Comparison of ENCODE assay signal across 8 mouse cellular contexts in the genomic region with DNA sequence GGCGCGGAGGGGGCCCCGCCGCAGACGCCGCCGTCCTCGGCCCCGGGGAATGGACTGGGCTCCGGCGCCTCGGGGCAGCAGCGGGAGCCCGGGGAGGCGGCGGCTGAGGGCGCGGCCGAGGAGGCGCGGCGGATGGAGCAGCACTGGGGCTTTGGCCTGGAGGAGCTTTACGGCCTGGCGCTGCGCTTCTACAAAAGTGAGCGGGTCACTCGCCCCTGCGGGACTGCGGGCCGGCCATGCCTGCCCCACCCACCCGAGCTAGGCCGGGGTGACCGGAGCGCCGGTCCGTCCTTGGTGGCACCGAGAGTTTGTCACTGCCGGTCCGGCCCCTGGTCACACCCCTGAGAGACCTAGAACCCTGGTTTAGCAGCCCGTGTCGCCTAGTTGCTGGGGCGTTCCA. TPM values are rescaled to one million over a fixed set of nuclear protein-coding genes. Genes with fewer than 3 reads are reported as not detected.
DNase-seq lines count a peak whose midpoint lies in the region; ATAC-seq and TF ChIP-seq lines count a peak whose summit lies in the region.

No protein-coding gene starts in this region.

- ATAC-seq in embryonic facial prominence, embryonic 15.5 days (ENCODE audit: insufficient number of reproducible peaks, low FRiP score, low TSS enrichment, low read depth): no peak; the same call in 1 of the 2 replicates

- WGBS in cerebellum, adult 2 months: under 1% methylated on average over 42 of the region's 42 CpGs
- under 1% methylated on average over 42 of the region's 42 CpGs for WGBS in embryonic facial prominence, embryonic 15.5 days
- under 1% methylated on average over 42 of the region's 42 CpGs for WGBS in midbrain, embryonic 10.5 days

- no peak for DNase-seq in cerebellum, adult 2 months
- DNase-seq in cerebellum, postnatal 10 days: no peak
- DNase-seq in kidney, postnatal 36 days: peak; percentile 37 to 65
- DNase-seq in midbrain, embryonic 10.5 days (ENCODE audit: low spot score): no peak
- DNase-seq in urinary bladder, postnatal 10 days (ENCODE audit: low spot score): no peak
- no peak for DNase-seq in frontal cortex, postnatal 36 days (ENCODE audit: low spot score in 2 of 2)

- H3K9me3 ChIP-seq in embryonic facial prominence, embryonic 15.5 days (replicated peaks): no peaks in the 10 kb centered on the region
- no peaks in the 10 kb centered on the region for H3K9me3 ChIP-seq in midbrain, embryonic 10.5 days (replicated peaks)

- peaks cover 52% of the 10 kb centered on the region for H3K79me2 ChIP-seq in C2C12 (ENCODE audit: control insufficient read depth, insufficient read depth)

- H3K4me3 ChIP-seq in cerebellum, adult 2 months (replicated peaks; ENCODE audit: insufficient read depth, low read depth, low read length): peak overlapping the region; percentile 96
- peak overlapping the region; percentile 82 for H3K4me3 ChIP-seq in C2C12 (ENCODE audit: insufficient read depth, poor library complexity, severe bottlenecking)
- peak overlapping the region; percentile 99 for H3K4me3 ChIP-seq in embryonic facial prominence, embryonic 15.5 days (replicated peaks)
- H3K4me3 ChIP-seq in midbrain, embryonic 10.5 days: peak overlapping the region; percentile 100

- no peaks in the 10 kb centered on the region for H3K36me3 ChIP-seq in C2C12 (ENCODE audit: control insufficient read depth, insufficient read depth)
- no peaks in the 10 kb centered on the region for H3K36me3 ChIP-seq in embryonic facial prominence, embryonic 15.5 days
- no peaks in the 10 kb centered on the region for H3K36me3 ChIP-seq in midbrain, embryonic 10.5 days

- H3K27me3 ChIP-seq in cerebellum, adult 2 months (ENCODE audit: control insufficient read depth, insufficient read depth, low read length): no peaks in the 10 kb centered on the region
- H3K27me3 ChIP-seq in C2C12 (ENCODE audit: control insufficient read depth, insufficient read depth, insufficient read length): no peaks in the 10 kb centered on the region
- H3K27me3 ChIP-seq in embryonic facial prominence, embryonic 15.5 days: no peaks in the 10 kb centered on the region
- H3K27me3 ChIP-seq in midbrain, embryonic 10.5 days (ENCODE audit: low read depth, poor library complexity, severe bottlenecking): no peaks in the 10 kb centered on the region

- no peak overlapping the region for H3K27ac ChIP-seq in cerebellum, adult 2 months (ENCODE audit: insufficient read depth, low read length)
- peak overlapping the region; percentile 93 for H3K27ac ChIP-seq in embryonic facial prominence, embryonic 15.5 days (replicated peaks)
- H3K27ac ChIP-seq in midbrain, embryonic 10.5 days (replicated peaks): peak overlapping the region; percentile 96

- H3K79me3 ChIP-seq in C2C12 (ENCODE audit: low read depth): peaks cover 50% of the 10 kb centered on the region

- H3K4me1 ChIP-seq in cerebellum, adult 2 months (ENCODE audit: control insufficient read depth, insufficient read depth, low read length): peaks cover 3% of the 10 kb centered on the region; the same call in 1 of the 2 replicates
- peaks cover 19% of the 10 kb centered on the region for H3K4me1 ChIP-seq in embryonic facial prominence, embryonic 15.5 days
- H3K4me1 ChIP-seq in midbrain, embryonic 10.5 days: peaks cover 33% of the 10 kb centered on the region

- peak overlapping the region; percentile 82 for H3ac ChIP-seq in C2C12 (ENCODE audit: control insufficient read depth, insufficient read length, low read depth)

- no peak for TF ChIP-seq CTCF in cerebellum, adult 2 months (IDR thresholded peaks at IDR 0.05; ENCODE audit: borderline replicate concordance, insufficient read depth, low read depth, low read length)
- no peak for TF ChIP-seq CTCF in C2C12 (IDR thresholded peaks at IDR 0.05; ENCODE audit: control insufficient read depth, insufficient read depth, insufficient read length)

- TF ChIP-seq POLR2A in cerebellum, adult 2 months (IDR thresholded peaks at IDR 0.05; ENCODE audit: borderline replicate concordance, insufficient read depth, low read length): no peak

- peak overlapping the region; percentile 73 for H3K4me2 ChIP-seq in embryonic facial prominence, embryonic 15.5 days (replicated peaks)

- peak overlapping the region; percentile 98 for H3K9ac ChIP-seq in embryonic facial prominence, embryonic 15.5 days

TF ChIP-seq in C2C12, 6 proteins besides CTCF, POLR2A, EP300 and RAD21:
- no peak for TF ChIP-seq CEBPB (IDR thresholded peaks at IDR 0.05; ENCODE audit: low read depth)
- no peak for TF ChIP-seq MYOD1 (IDR thresholded peaks at IDR 0.05; ENCODE audit: control insufficient read depth, insufficient read length, low read depth)
- TF ChIP-seq FOSL1 (IDR thresholded peaks at IDR 0.05; ENCODE audit: insufficient read depth, low read length, poor library complexity, severe bottlenecking): no peak
- no peak for TF ChIP-seq MAX (IDR thresholded peaks at IDR 0.05)
- no peak for TF ChIP-seq USF1 (IDR thresholded peaks at IDR 0.05; ENCODE audit: low read depth)
- TF ChIP-seq MYOG (IDR thresholded peaks at IDR 0.05; ENCODE audit: control insufficient read depth, extremely low read depth, insufficient read length): no peak
TF ChIP-seq in C2C12: peak in this region for 0.

RNA-seq across cellular contexts. Expression of a gene that starts 0.3 kb away (rescaled TPM):
- 27.2 and 28.1 TPM in 2 replicates for polyA plus RNA-seq in cerebellum, adult 2 months (2012; rRNA removed)
- 13.2 TPM for polyA plus RNA-seq in C2C12 (2012; fragmentation: generic; extraction: Trizol)
- polyA plus RNA-seq in embryonic facial prominence, embryonic 15.5 days (2015; fragmentation: Nextera tagmentation; extraction: Ambion mirVana): 26.8 and 27.5 TPM in 2 replicates
- polyA plus RNA-seq in midbrain, embryonic 10.5 days (2016; fragmentation: Nextera tagmentation; extraction: Ambion mirVana): 17.0 and 18.8 TPM in 2 replicates

RNA-seq across cellular contexts. Expression of a gene that starts 29.3 kb away (rescaled TPM):
- not detected in 2 replicates for polyA plus RNA-seq in cerebellum, adult 2 months (2012; rRNA removed)
- not detected for polyA plus RNA-seq in C2C12 (2012; fragmentation: generic; extraction: Trizol)
- polyA plus RNA-seq in embryonic facial prominence, embryonic 15.5 days (2015; fragmentation: Nextera tagmentation; extraction: Ambion mirVana): 0.11 and 0.14 TPM in 2 replicates
- 0.05 and 0.09 TPM in 2 replicates for polyA plus RNA-seq in midbrain, embryonic 10.5 days (2016; fragmentation: Nextera tagmentation; extraction: Ambion mirVana)

Comparison
In these comparisons a context has a peak if more than half of its experiments do, and no peak if none do; other contexts are left out.
1. DNase-seq: peak in kidney, postnatal 36 days (2 of 2); none in cerebellum, adult 2 months (0 of 2), cerebellum, postnatal 10 days (0 of 2), midbrain, embryonic 10.5 days (single experiment), urinary bladder, postnatal 10 days (single experiment) and frontal cortex, postnatal 36 days (0 of 2).
2. Peak in every context shown above with its lines, with median percentiles within 50 percentile points of each other: H3K4me3 ChIP-seq.